Mouse (Mus musculus): ENCODE data around the gene Habp2.

GRCm38 (mm10) chr19:56366625-56367024, 79.7 kb downstream of the Habp2 start:
- TF ChIP-seq CTCF (IDR thresholded peaks at IDR 0.05; ENCODE audit: low read depth, low read length) (no peak), POLR2A (IDR thresholded peaks at IDR 0.05; ENCODE audit: borderline replicate concordance, low read depth, low read length) (no peak)

All from bone marrow macrophage, adult 2 months (primary cell).